Mouse (Mus musculus): ENCODE data around the gene Bace1.

The Bace1 gene

DNA sequence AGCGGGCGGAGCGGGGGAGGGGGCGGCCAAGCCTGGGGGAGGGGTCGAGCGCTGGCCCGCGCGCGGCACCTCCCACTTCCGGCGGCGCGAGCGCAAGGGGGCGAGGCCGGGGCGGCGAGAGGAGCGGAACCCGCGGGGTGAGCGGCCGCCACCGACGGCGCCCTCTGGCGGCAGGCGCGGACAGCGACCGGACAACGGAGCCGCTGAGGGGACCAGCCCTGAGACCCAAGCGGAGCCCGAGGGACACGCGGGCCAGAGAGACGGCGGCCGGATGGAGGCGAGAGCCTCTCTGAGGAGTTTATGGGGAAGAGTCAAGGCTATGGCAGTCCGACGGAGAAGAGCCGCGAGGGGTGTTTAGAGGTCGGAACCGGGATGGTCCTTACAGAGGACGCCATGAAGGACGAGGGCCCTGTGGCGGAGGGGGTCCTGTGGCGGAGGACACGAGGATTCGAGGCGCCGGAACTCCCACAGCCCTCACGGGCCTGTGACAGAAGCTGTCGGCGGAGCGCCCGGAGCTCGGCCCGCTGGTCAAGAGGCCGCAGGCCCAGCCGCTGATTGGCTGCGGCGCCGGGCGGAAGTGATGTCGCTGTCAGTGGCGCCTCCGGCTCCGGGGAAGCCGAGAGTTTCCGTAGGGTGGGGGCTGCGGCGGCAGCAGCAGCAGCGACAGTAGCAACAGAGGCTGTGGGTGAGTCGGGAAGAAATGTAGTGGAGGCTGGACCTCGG, 68.1 kb downstream of the Bace1 start, which contains the start of the genes Pcsk7 and Rnf214:
TSS of gene Pcsk7 (plus strand) at position 143 of the 723 bp plus-strand sequence.
TSS of gene Rnf214 (minus strand) at position 557 of the 723 bp plus-strand sequence.
- peak; percentile 91 for DNase-seq

GRCm38 (mm10) chr9:45907078-45907428, 68.7 kb downstream of the Bace1 start:
- DNase-seq = no peak

GRCm38 (mm10) chr9:45910995-45911394, 72.6 kb downstream of the Bace1 start:
- DNase-seq = no peak

DNA sequence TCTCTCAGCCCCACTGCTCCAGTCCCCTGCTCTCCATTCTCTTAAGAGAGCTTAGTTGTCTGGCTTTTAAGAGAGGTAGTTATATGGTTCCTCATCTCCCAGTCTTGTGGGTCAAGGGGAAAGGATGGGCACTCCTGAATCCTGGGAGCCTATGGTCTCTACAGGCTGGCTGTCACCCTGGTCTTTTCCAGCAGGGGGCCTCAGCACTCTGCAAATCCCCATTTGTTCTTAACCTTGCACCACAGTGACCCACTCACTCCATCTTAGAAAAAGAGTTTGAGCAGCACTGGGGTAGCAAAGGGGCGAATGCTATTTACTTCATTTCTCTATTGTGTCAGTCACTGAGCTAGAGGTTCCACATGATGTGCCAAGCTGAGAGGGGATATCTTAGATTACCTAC, 73.3 kb downstream of the Bace1 start:
- no peak for DNase-seq

Measured in layer of hippocampus, adult 9-11 months (tissue).